Mouse (Mus musculus) layer of hippocampus, adult 11-12 months (tissue): ENCODE results near the gene Ube2g2.
A peak's percentile ranks its signal among the peaks of the same experiment; 100 is the strongest.

ENCODE experiments used
- DNase-seq: peaks from one replicate; pipeline ENCODE4 v3.0.0; 2022; ENCODE audit warnings: low spot score

Gene Ube2g2

GRCm38 (mm10) chr10:77606855-77607254 lies 15.2 kb upstream of the Ube2g2 start:
- DNase-seq: no peak

DNA sequence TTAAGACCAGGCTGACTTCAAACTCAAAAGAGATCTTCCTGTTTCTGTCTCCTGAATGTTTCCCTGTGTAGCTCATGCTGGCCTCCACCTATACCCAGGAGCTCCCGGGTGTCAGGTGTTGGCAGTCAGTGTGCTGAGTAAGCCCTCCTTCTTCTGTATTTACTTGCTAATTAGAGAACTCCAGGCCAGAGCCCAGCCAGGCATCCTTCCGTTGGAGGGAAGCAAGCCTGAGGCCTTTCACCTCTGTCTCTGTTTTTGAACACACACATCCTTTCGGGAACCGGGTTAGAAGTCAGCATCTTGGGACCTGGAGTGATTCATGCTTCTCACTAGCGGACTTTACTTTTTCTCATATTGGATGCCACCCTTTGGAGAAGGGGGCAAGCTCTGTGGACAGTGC lies 14.6 kb upstream of the Ube2g2 start:
- no peak for DNase-seq

DNA sequence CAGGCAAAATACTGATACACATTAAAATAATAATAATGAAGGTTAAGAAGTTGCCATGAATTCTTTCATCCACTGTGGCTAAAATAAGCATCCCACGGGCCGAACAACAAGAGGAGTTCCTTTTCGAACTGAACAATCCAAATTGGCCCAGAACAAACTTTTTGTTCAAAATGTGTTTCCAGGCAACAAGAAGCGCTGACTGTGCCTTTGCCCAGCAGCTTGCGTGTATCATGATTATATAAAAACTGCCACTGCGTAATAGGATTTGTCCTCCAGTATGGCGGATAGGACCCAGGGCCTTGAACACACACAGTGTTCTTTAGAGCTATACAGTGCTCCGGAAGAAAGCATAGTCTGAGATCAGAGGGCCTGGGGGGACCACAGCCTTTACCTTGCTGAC lies 13.5 kb upstream of the Ube2g2 start:
- no peak for DNase-seq

DNA sequence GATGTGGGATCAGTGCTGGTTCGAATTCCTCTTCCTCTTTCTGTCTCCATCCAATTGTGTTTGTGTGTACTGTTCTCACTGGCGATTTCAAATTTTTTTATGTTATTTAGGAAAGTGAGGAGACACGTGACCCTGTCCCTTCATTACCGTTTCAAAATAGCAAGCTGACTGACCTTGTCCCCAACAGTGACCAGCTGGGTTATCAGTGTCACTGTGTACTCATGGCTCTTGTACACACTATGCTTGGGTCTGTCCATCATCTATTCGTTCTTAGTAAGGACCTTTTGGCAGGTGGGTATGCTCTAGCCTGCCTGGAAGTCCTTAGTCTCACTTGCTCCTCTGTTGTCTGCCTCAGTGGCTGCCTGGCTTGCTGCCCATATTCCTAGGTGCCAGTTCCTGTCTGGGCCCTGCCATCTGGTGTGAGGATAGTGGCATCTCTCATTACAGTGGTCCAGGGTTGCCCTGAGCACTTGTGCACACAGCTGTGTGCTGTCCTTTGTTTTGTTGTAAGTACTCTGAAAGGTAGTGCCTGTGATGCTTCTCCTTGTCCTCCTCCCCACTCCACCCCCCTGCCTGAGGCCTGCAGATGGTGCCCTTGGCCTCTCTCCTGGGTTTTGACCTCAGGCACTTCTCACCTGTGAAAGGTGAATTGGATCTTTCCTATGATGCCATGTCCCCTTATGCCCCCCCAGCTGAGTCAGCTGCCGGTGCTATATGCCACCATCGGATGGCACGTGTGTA lies 11.7 kb upstream of the Ube2g2 start:
- no peak for DNase-seq

DNA sequence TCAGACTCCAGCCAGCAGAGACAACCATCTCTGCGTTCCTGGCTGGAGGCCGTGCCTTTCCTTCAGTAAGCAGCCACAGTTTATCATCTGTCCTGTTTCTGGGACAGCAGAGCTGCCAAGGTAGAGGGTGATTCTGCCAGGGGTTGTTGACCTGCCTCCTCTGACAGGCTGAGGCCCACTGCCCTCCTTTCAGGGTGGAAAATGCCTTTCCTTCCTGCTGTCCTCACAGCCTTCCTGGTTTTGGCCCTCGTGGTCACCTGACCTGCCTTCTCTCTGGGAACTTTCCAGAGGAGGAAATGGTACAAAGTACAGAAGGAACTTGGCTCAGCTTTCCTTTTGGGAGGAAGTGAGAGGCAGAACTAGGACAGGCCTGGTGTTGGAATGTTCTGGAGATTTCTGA lies 8.7 kb upstream of the Ube2g2 start:
- DNase-seq: no peak

- no peak for DNase-seq
Observed at GRCm38 (mm10) chr10:77615647-77616046, 6.4 kb upstream of the Ube2g2 start.

DNA sequence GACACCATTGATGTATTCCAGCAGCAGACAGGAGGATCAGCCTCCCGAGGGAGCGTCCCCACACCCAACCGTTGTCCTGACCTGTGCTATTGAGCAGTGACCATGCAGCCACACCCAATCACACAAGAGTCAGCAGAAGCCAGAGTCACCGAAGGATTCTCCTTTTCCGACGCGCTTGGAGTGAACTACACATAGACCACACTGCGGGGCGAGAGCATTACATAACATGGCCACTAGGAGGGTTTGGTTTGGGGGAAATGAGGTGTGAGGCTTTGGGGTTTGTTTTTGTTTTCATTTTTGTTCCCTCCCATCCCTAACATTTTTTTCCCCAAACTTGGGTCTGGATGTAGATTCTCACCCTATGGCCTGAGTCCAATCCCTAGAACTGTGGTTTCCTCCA lies 5.9 kb upstream of the Ube2g2 start:
- no peak for DNase-seq

DNA sequence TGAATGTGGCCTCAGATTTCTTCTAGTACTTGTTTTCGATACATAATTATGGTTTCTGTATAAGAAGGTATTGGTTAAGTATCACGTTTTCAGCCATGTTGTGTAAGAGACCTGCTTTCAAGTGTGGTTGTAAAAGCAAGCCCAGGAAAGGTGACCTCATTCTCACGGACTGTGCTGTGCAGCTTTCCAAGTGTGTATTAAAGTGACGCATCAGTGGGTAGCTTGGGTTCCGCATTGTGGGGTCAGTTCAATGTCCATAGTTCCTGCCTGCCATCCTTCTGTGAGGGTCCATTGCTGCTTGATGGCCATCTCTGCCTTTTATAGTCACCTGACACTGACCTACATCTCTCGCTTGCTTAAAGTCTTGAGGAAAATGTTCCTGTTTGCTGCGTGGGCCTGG lies 5.1 kb upstream of the Ube2g2 start:
- no peak for DNase-seq

DNA sequence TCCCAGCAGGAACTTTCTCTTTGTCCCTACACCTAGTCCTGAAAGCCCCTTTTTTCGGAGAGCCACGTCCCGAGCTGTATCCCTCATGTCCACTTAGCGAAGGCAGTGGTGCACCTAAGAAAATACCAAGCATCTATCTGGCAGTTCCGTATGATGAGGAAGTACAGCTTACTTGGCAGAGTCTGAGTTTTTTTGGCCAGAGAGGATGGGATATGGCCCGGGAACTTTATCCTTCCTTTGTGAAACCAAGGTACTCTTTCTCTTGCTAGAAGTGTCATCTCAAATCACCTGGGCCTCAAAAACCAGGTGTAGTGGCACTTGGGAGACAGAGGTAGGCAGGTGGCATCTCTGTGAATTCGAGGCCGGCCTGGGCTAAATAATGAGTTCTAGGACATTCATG lies 529 bp upstream of the Ube2g2 start:
- no peak for DNase-seq

DNA sequence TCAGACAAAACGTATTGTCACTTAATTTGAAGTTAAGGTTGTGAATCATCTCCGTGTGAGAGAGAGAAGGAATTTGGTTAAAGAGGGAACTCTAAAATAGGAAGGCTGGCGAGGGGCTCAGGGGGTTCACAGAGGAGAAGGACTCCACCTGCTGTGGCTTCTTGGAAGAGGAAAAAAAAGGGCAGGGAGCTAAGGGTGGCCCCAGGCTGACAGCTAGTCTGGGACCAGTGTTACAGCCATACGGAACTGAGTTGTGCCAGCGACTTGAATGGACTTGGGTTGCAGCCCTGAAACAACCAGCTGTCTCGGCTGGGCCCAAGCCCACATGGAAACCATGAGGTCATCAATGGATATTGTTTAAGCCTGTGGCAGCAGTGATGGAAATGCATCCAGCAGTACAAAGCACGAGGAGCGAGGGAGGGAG lies 1.0 kb downstream of the Ube2g2 start:
- peak; percentile 65 for DNase-seq

- no peak for DNase-seq
Observed at GRCm38 (mm10) chr10:77623639-77624400, 1.7 kb downstream of the Ube2g2 start.

GRCm38 (mm10) chr10:77624570-77624995 lies 2.5 kb downstream of the Ube2g2 start:
- DNase-seq: peak; percentile 70

DNA sequence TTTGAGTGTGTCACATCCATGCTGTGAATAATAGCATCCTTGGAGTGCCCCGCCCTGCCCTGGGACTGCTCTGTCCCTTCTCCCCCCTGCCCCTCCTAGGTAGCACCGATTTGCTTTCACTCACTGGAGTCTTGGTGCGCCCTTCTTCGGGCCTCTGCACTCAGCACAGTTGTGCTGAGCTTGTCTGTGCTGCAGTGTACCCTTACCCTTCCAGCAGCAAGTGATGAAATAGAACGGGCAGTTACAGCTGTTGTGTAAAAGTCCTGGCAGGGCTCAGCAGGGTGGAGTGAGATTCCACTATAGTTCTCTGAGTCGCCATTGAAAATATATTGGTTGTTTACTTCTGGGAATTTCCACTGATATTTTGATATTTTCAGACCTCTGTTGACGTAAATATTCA lies 4.0 kb downstream of the Ube2g2 start:
- DNase-seq: no peak

GRCm38 (mm10) chr10:77626591-77626990 lies 4.5 kb downstream of the Ube2g2 start:
- DNase-seq: no peak

- DNase-seq: peak; percentile 90
Observed at GRCm38 (mm10) chr10:77627497-77627896, 5.4 kb downstream of the Ube2g2 start.

GRCm38 (mm10) chr10:77629163-77629562 lies 7.1 kb downstream of the Ube2g2 start:
- DNase-seq: no peak

DNA sequence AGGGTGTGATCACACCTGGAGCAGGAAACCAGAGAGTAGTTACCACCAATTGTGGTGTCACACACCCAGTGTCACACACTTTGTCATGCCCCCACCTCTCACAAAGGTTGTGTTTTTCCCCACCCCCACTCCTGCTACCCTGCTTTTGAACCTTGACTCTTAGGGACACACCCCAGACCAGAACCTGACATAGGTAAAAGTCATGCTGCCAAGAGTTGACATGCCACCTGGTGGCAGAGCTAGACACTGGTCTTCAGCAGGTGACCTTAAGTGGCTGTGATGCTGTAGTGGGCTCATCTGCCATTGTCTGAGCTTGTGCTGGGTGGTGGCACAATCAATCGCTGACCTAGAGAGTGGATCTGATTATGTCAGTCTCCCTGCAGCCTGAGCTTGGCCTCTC lies 7.9 kb downstream of the Ube2g2 start:
- no peak for DNase-seq

DNA sequence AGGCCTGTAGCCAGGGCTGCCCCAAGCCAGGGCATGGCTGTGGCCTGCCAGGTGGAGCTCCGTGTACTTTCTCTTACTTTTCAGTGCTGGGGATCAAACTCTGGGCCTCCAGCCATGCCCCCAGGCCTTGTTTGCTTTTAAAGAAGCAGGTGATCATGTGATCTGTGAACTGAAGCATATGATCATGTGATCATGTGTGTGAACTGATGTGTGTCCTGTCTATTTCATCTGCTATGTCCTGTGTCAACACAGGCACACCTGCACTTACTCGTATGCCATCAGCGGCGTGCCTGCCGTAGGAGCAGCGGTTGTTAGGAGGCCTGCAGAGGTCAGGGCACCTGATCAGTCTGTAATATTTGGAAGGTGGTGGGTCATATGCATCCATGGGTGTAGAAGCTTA lies 11.9 kb downstream of the Ube2g2 start:
- no peak for DNase-seq

- DNase-seq: no peak
Observed at GRCm38 (mm10) chr10:77634452-77635231, 12.6 kb downstream of the Ube2g2 start.

- no peak for DNase-seq
Observed at GRCm38 (mm10) chr10:77636234-77636922, 14.3 kb downstream of the Ube2g2 start.

DNA sequence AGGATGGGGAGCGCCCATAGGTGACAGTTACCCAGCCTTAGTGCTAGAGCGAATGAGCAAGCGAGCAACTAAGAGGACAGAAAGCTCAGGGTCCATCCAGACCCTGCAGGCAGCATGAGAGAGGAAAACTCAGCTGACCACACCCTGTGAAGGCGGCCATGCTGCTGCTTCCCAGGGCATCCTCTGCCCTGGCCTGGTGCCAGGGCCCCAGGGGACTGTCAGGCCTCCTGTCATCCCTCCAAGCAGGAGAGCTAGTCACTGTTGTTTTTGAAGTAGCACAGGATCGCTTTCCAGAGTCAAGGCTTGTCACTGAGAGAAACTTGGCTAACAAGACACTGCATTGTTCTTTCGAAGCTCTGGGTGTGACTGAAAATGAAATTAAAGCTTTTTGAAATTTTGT lies 16.9 kb downstream of the Ube2g2 start:
- DNase-seq: no peak

DNA sequence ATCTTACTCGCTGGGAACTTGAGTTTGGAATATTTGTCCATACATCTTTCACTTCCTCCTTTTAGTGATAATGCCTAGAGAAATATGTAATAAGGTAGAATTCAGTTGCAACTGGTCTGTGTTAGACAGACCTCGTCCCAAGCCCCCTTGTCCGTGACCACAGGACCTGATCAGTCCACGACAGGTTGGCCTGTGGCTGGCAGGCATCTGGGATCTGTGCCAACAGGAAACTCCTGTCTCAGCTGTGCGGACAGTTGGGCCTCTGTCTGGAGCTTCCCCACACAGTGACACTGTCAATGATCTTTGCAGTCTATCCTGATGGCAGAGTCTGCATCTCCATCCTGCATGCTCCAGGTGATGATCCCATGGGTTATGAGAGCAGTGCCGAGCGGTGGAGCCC lies 21.1 kb downstream of the Ube2g2 start:
- DNase-seq: no peak
